Mouse (Mus musculus): ENCODE measurements around the gene Per1.

DNA sequence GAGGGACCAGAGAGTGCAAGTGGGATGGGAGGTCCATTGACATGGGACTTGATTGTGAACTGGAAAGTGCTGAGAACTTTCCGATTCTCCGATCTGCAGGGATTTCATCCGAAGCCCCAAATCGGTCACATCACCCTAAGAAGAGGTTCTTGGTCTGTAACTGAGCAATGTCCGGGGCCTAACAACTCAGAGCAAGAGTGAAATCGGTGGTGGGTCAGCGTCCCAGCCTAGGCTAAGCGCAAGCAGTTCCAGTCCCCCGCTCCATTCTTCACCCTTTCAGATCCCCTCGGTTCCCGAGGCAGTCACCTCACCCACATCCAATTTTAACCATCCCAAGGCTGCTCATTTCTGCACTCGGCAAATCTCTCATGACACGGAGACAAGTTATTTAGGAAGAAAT lies 24.9 kb upstream of the Per1 start:
- TF ChIP-seq CTCF (IDR thresholded peaks at IDR 0.05; ENCODE audit: extremely low read depth, insufficient read depth, low read length): no peak
- TF ChIP-seq POLR2A (IDR thresholded peaks at IDR 0.05; ENCODE audit: extremely low read depth, insufficient read depth, low read length): no peak
